Mouse (Mus musculus) skeletal muscle tissue, postnatal 0 days (tissue): ENCODE results near the gene Rasa2. TPM values are rescaled to one million over a fixed set of nuclear protein-coding genes. Genes with fewer than 3 reads are reported as not detected.

Experiments used
- polyA plus RNA-seq: library from polyadenylated mRNA; unstranded; fragments of >200 nt; fragmentation: Nextera tagmentation; extraction: Ambion mirVana; gene quantifications from 2 replicates; pipeline ENCODE4 v1.2.1, GENCODE M21; 2015

Gene Rasa2
- 5.7 and 7.7 TPM in 2 replicates for polyA plus RNA-seq

GRCm38 (mm10) chr9:96631389-96632072, at the start of gene Rasa2:
TSS of gene Rasa2 (minus strand) at chr9:96631617.

DNA sequence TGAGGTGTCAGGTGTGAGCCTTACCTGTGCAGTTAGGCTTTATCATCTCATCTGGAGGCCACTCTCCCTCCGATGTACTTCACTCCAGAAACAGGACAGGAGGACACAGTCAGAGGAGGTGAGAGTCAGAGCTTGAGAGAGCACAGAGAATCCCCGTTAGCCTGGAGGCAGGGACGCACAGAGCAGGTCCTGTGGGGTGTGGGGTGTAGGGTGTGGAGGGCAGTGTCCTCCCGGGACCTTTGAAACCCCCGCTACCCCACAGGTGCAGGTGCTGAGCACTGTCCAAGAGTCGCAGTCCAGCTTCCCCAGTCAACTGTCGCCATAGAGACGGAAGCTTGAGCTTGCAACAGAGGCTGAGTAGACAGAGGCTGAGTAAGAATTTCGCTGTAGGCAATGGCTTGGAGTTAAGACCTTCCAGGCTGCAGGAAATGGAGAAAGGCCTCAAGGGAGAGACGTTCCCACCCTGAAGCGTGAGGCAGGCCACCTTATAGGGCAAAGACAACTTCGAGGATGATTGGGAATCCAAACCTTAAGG, 106.4 kb downstream of the Rasa2 start, which contains the start of gene Gm28729:
Gene Gm28729, minus strand, starts transcription at position 293 of the 535 bp plus-strand sequence.

Other genes with a start within 250 kb of the Rasa2 start
- gene Rnf7, start 152.9 kb downstream of the Rasa2 start, polyA plus RNA-seq, result 205 and 225 TPM in 2 replicates
- not detected in 2 replicates for gene Gm28729, start 106.4 kb downstream of the Rasa2 start, polyA plus RNA-seq
- 13.8 and 15.8 TPM in 2 replicates for gene Zbtb38, start 121.2 kb upstream of the Rasa2 start, polyA plus RNA-seq